Mouse (Mus musculus) thymus, postnatal 10 days (tissue): ENCODE data around the gene Sugp1.

Experiments used
- DNase-seq, 2 experiments: peaks; one replicate each; pipeline ENCODE4 v3.0.0; 2021; ENCODE audit warnings: low spot score in 2 of 2

The Sugp1 gene

DNA sequence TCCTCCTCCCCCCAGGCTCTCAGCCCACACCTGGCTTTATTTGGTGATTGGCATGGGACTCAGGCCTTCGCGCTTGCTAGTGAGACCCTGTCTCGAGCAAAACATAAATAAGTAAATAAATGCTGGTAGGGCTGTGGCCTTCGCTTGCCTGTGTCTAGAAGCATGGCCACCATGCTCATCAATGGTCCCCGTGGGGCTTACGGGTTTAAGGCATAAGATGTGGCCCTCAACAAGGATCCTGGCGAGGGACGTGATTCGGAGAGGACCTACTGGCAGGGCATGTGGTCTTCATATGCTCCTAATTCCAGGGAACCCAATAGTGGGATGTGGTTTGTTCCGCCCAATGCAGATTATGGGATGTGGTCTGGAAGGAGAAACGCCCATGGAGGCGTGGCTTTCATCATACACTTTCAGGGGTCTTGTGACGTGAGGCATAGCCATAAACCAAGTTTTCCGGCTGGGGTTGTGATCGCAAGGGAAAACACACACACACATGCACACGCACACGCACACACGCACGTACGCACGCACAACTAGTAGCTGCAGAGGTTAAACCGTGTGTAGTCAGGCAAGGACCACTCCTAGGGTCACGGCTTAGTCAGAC lies 68.7 kb downstream of the Sugp1 start:
- no peak for DNase-seq

DNA sequence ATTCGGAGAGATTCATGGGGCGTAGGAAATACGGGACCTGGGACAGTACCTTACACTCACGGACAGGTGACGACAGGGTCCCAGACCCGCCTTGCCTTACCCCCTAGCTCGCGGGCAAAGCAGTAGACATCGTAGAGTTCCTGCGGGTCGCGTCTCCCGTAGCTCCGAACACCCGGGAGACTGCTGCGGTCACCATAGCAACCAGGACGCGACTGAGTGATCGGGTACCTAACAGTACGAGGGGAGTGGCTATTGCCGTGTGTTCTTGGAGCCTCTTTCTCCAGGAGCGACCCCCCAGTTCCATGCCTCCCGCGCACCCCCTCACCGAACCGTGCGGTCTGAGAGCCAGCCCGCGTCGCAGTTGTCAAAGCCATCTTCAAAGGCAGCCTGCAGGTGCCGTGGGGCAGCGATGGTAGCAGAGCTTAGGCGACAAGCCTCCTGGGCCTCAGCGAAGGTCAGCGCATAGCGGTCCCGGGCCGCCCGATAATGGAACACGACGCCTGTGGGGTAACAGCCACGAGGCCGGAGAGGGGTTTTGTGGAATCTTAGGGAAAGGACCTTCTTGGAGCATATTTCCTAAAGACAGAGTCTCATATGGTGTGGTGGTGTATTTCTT lies 69.9 kb downstream of the Sugp1 start:
- no peak for DNase-seq

DNA sequence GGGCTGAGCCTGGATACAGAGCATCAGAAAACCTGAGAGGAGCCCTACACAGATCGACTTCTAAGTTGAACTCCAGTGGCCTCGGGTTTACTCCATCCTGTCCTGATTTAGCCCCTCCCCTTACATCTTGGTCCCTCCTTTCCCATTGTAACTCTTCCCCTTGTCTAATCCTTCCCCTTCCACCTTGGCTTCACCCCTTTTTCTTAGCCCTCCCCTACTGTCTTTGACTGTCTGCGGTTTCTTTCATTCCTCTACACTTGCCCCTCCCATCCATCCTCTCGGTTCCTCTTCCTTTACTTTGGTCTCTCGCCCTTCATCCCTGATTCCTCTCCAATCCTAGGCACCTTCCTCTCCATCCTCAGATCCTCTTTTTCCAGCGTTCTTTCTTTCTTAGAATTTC lies 71.9 kb downstream of the Sugp1 start:
- no peak for DNase-seq

DNA sequence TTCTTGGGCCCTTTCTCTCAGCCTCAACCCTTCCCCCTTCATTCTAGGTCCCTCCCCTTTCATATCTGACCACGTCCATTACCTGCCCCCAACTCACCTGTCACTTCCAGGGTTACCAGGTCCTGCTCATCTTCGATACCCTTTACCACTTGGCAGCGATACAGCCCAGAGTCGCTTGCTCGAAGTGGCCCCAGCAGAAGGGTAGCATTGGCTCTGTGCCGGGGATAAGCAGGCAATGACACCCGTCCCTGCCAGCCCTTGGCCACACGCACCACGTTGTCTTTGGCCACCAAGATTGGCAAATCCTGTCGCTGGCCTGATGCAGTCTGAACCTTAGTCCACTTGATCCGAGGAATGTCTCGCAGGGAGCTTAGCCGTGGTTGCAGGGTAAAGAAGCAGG lies 72.3 kb downstream of the Sugp1 start:
- DNase-seq, result no peak

DNA sequence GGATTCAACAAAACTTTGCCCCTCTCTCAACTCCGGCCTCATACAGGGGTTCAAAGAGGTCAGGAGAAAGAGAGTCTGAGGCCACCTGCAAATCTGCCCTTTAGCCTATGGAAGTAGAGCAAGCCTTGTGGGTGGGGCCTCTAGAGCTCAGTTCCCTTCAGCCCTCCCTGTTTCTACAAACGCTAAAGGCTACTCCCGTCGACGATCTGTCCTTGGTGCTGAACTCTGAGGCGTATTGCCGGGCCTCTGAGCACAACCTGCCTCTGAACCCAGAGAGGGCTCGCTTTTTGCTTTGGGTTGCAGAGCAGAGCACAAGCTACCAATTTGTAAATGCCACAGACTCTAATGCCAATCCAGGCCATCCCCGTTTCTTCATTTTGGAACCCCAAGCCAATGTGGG lies 75.0 kb downstream of the Sugp1 start:
- peak in 1 of 2 experiments; percentile 25 for DNase-seq

DNA sequence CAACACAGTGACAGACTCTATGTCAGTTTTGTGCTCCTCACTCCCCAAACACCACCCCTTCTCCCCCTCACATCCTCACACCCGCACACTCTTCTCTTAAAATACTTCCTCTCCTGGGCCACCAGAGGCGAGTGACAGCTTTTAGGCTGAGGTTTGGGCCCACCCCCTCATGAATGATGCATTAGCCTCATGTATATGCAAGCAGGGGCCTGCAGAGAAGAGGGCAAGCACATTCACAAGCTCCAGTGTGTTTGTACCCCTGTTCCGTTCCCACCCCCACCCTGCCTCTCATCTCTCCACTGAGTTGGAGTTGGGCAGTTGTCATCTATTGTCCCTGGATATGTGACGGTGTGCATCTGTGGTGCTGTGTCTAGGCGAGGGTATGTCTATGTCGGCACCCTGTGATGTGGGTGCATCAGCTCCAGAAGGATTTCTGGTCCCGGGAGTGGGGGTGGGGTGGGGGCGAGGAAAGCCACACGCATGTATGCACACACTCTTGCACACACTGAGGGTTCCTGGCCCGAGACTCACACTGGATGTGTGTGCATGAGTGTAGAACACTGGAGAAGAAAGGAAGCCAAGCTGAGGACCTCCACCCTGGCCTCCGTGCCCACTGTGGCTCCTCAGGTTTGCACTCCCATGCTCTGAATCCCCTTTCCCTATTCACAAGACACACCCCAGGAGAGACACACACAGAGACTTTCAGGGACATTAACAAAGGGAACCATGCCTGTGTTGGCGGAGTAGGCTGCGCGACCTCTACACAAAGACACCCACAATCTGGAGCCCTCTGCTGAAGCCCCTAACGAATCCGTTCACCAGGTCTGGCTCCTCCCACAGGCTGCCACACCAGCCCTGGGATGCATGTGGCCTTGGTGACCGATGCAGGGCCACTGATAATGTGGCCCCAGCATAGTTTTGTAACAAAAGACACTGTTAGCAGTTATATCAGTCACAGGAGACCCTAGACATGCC lies 76.4 kb downstream of the Sugp1 start:
- DNase-seq, result no peak

DNA sequence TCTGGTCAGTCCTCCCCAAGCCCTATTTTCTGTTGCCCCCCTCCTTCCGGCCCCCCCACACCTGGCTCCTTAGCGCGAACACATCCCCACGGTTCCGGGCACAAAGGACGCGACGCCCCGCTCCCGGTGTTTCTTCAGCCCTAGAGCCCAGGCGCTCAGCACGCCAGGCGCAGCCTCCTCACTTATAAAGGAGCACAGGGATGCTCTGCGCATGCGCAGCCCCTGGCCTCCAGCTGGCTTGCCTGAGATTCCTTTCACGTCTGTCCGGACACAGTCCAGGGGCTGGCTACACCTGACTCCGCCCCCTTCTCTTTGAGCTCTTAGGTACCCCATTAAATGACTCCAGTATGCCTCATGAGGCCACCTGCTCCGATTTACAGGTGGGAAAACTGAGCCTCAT lies 78.1 kb downstream of the Sugp1 start, which contains the start of gene Ncan:
Ncan (minus strand) TSS at position 207 of the 400 bp plus-strand sequence.
- peak in 1 of 2 experiments; percentile 38 for DNase-seq
